Mouse (Mus musculus) lung, postnatal 10 days (tissue): ENCODE measurements around the gene D630045J12Rik.

ENCODE experiments used
- DNase-seq: peaks from one replicate; pipeline ENCODE4 v3.0.0; 2021

The D630045J12Rik gene

DNA sequence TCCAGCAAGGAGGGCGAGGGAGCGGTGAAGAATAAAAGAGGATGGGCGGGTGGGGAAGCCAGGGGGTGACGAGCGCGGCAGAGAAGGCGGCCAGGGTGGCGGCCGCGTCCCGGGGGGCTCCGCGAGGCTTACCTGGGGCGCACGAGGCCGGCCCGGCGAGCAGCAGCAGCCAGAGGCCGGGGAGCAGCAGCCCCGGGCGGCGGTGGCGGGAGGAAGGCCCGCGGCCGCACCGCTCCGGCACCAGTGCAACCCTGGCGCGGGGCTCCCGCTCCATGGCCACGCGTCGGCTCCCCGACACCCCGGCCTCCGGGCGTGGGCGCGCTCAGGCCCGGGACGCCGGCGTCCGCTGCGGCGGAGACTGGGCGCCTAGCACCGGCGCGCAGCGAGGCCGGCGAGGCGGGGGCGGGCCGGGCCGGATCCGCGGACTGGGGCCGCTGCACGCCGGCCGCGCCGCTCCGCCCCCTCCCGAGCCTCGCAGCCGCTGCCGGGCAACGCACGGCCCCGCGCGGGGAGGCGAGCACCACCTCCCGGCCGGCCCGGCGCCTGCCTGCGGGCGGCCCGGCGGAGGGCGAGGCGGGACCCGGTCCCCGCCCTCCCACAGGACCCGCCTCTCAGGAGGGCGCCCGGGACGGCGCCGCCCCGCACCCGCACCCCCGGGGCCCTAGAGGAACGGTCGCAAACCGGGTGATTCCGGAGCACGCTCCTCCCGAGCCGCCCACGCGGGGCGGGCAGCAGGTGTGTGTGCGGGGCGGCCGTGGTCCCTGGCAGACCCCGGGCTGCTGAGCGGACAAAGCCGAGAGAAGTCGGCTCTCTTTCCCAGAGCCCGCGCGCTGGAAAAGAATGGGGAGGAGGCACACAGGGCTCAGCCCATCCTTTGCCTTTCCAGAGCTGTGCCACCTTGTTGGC lies at the start of gene D630045J12Rik:
D630045J12Rik (minus strand) TSS at position 274 of the 906 bp plus-strand sequence.
- DNase-seq, result peak; percentile 78

GRCm38 (mm10) chr6:38298761-38299401 lies 45.1 kb upstream of the D630045J12Rik start, which contains the start of gene Zc3hav1l:
Gene Zc3hav1l, minus strand, starts transcription at chr6:38299259.
- peak; percentile 82 for DNase-seq

GRCm38 (mm10) chr6:38298246-38298635 lies 44.4 kb upstream of the D630045J12Rik start:
- DNase-seq, result peak; percentile 16

GRCm38 (mm10) chr6:38297580-38298245 lies 43.9 kb upstream of the D630045J12Rik start:
- DNase-seq, result no peak

DNA sequence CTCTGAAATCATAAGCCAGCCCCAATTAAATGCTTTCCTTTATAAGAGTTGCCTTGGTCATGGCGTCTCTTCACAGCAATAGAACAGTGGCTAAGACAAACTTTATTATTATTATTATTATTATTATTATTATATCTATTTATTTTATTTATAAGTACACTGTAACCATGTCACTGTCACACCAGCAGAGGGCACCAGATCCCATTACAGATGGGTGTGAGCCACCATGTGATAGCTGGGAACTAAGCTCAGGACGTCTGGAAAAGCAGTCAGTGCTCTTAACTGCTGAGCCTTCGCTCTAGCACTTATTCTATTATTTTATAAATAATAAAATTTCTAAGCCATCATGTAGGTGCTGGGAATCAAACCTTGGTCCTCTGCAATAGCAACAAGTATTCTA lies 39.9 kb upstream of the D630045J12Rik start:
- no peak for DNase-seq

- DNase-seq, result no peak
Measured at GRCm38 (mm10) chr6:38292871-38293646, 39.2 kb upstream of the D630045J12Rik start.

DNA sequence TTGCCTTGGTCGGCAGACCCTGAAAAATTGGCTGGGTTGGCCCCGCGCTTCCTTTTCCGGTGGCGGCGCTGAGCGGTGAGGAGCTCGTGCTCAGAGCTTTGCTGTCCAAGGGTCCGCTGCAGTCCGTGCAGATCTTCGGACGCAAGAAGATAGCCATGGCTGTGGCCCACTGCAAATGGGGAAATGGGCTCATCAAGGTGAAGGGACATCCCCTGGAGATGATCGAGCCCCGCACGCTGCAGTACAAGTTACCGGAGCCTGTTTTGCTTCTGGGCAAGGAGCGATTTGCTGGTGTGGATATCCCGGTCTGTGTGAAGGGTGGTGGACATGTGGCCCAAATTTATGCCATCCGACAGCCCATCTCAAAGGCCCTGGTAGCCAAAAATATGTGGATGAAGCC lies 30.6 kb upstream of the D630045J12Rik start:
- no peak for DNase-seq

DNA sequence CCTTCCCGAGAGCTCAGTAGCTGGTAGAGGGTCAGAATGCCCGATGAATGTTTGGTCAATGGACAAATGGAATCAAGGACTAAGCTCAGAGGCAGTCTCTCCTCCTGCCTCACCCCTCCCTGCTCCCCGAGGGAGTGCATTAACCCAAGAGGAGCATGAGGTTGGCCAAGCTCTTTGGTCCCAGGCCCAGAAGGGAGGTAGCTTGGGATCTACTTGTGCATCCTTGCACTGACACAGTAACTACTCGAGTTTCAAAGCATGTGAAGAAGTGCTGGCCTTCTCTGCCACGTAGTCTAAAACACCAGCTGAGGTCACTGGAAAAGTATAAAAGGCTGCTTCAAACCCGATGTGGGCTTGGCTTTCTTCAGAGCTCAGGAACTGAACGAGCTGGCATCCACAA lies 10.7 kb upstream of the D630045J12Rik start:
- no peak for DNase-seq

- no peak for DNase-seq
Measured at GRCm38 (mm10) chr6:38263393-38264159, 9.8 kb upstream of the D630045J12Rik start.

DNA sequence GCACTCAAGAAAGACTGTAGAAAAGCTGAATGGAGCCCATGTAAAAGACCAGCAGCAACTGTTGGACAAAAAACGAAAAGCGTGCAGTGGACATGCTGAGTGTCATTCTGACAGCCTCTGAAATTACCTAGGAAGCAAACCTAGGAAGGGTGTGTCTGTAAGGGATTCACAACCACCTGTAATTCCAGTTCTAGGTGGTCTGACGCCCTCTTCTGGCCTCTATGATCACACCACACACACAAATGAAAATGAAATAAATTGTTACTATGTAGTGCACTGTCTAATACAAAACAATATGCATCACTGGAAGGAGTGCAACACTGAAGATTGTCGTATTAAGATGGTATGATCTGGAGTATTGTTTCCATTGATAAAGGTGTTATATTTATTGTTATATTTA lies 8.1 kb upstream of the D630045J12Rik start:
- DNase-seq, result no peak

GRCm38 (mm10) chr6:38257506-38257905 lies 3.7 kb upstream of the D630045J12Rik start:
- DNase-seq, result no peak

DNA sequence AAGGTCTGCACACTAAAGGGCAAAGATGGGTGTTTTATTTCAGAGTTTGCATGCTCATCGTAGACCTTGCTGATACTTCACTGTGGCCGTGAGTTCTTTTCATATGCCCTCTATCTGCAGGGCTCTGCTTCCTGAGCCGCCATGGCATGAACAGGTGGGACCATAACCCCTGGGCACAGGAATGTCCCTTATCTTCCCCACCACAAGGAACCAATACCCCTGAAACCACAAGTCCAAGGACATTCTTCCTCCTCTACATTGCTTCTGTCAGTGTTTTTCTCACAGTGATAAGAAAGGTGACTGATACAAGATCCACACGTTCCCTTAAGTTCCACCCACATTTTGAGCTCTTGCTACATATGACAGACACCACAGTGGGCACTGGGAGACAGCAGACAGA lies 3.0 kb upstream of the D630045J12Rik start:
- DNase-seq, result no peak

DNA sequence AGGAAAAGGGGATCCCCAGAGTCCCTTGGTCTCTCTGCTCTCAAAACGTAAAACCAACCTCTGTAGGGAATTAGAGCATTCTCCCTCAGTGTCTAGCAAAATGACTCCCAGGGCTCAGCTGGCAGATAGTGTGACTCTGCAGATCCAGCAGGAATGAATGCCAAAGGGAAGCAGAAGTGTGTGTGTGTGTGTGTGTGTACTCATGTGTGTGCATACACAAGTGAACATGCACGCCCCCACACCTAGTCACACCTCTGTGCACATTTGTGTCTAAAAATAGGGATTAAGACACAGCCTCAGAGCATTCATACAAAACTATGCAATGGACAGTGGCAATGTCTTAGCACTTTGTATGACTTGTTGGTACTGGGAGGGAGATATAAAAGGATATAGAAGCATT lies 2.0 kb upstream of the D630045J12Rik start:
- DNase-seq, result no peak

DNA sequence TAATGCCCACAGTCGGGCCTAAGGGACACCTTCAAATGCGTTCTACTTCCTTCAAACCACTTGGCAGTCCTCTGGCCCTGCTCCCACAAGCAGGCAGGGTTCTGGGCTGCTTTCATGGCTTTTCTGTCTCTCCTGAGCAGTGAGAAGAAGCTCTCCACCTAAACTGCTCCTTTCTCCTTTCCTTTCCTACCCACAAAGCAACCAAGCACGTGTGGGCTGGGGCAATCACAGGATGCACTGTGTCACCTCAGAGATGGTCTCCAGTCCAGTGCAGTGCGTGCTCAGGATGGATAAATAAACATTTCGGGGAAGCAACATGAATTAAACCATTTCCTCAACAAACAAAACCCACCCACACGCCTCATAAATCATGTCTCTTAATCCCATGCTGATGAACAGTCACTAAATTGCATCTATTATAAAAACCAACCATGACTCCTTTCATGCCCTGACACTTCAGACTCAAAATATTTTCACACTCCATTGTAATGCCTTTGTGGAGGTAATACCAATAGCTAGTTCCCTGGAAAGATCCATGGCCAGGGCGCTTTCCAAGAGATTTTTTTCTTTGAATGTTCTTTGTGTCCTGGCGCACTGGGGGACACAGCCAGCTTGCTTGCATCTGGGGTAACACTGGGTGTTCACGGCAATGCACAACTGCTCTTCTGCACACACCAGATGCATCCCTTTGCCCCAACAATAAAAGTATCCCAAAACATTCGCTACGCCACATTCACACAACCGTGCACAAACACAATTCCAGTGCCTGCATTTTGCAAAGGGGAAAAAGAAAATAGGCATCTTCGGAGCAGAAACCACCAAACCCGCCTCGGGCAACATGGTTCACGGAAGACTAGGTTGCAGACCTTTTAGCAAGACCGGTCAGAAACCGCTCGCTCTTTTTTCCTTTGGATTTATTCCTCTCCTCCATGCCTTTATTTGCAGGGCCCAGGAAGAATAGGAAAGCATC lies 758 bp downstream of the D630045J12Rik start:
- peak; percentile 48 for DNase-seq

GRCm38 (mm10) chr6:38252139-38252538 lies 1.7 kb downstream of the D630045J12Rik start:
- no peak for DNase-seq

- no peak for DNase-seq
Measured at GRCm38 (mm10) chr6:38251464-38251863, 2.3 kb downstream of the D630045J12Rik start.

- DNase-seq, result no peak
Measured at GRCm38 (mm10) chr6:38247362-38247761, 6.4 kb downstream of the D630045J12Rik start.

DNA sequence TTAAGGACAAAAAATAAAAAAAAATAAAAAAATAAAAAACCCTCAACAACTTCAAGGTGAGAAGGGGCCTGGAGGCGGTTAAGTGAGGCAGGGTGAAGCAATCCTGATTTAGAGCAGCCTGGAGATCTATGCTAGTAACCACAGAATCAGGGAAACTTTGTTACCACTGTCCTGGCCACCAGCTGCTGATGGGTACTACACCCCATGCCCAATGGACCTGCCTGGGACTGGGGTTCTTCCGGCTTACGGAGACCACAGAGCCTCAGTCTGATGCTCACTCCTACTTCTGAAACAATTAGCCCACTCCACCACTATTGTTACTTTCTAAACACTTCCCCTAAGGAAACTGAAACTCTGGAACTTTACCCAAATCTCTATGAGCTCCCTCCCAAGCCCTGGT lies 9.0 kb downstream of the D630045J12Rik start:
- DNase-seq, result no peak

- DNase-seq, result no peak
Measured at GRCm38 (mm10) chr6:38244167-38244566, 9.6 kb downstream of the D630045J12Rik start.

- DNase-seq, result no peak
Measured at GRCm38 (mm10) chr6:38242833-38243232, 11.0 kb downstream of the D630045J12Rik start.
